Mouse (Mus musculus): Measurements from ENCODE around the gene Ptprh.
"Not testable (repeated sequence)": the region's sequence is repeated elsewhere in the genome, so short reads cannot be mapped to it uniquely, and the experiment has no call there.

Gene Ptprh

GRCm38 (mm10) chr7:4602969-4603368 is 872 bp downstream of the Ptprh start:
- no peak for DNase-seq (ENCODE audit: low spot score)

DNA sequence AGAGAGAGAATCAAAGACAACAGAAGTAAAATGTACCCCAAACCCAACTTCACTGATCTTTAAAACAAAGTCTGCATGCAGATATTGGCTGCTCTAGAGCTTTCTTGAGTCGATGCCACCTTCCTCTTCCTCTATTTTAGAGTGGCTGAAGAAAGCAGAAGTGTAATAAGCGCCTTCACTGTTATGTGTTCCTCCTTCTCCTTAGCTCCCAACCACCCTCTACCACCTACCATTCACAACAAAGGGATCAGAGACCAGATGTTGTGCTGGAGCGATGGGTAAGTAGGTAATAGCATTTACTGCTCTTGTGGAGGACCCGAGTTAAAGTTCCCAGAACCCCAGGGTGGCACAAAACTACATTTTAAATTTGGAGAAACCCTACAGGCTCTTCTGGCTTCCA is 6.8 kb downstream of the Ptprh start:
- DNase-seq (ENCODE audit: low spot score): not testable (repeated sequence)

GRCm38 (mm10) chr7:4581481-4581880 is 22.4 kb downstream of the Ptprh start:
- not testable (repeated sequence) for DNase-seq (ENCODE audit: low spot score)

GRCm38 (mm10) chr7:4572361-4572760 is 31.5 kb downstream of the Ptprh start:
- DNase-seq (ENCODE audit: low spot score): not testable (repeated sequence)

- DNase-seq (ENCODE audit: low spot score): no peak
These were observed 41.2 kb downstream of the Ptprh start for GRCm38 (mm10) chr7:4562660-4563059.

DNA sequence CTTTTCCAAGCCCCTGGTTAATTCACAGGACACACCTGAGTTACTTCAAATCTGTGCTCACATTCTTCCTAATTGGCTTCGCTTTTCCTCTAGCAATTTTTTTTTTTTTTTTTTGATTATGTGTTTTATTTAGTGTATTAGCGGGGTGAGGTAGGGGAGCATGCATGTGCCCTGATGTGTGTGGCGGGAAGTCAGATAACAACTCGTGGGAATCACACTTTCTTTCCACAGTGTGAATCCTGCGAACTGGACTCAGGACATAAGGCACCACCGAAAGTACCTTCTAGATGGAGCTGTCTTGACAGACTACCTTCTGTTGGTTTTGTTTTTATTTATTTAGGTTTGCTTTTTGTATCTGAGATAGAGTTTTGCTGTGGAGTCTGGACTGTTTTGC is 46.7 kb downstream of the Ptprh start:
- no peak for DNase-seq (ENCODE audit: low spot score)

GRCm38 (mm10) chr7:4556256-4557166 is 47.3 kb downstream of the Ptprh start:
- peak; percentile 76 for DNase-seq (ENCODE audit: low spot score)

GRCm38 (mm10) chr7:4547221-4547641 is 56.6 kb downstream of the Ptprh start, which contains the start of gene Syt5:
Syt5 (minus strand) TSS chr7:4547541.
- peak; percentile 56 for DNase-seq (ENCODE audit: low spot score)

GRCm38 (mm10) chr7:4546591-4547131 is 57.2 kb downstream of the Ptprh start:
- peak; percentile 93 for DNase-seq (ENCODE audit: low spot score)

DNA sequence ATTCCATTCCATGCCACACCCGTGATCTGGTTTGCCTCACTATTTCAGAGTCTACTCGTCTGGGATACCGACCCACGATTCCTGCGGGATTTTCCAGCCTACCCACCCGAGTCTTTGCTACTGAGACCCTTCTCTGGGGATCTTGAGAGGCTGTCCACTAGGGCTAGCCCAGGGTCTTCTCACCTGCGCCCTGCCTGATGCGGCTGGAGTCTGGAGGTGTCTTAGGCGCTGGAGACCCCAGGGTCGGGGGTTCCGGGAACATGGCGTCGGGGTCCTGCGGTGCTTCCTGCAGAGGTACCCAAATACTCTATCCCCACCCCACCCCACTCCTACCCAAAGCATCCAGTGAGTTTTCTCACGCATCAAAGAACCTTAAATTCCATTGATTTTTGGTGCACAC is 57.8 kb downstream of the Ptprh start:
- no peak for DNase-seq (ENCODE audit: low spot score)

GRCm38 (mm10) chr7:4542013-4542412 is 61.8 kb downstream of the Ptprh start:
- no peak for DNase-seq (ENCODE audit: low spot score)

- DNase-seq (ENCODE audit: low spot score): no peak
These were observed 62.5 kb downstream of the Ptprh start for GRCm38 (mm10) chr7:4541344-4541743.

DNA sequence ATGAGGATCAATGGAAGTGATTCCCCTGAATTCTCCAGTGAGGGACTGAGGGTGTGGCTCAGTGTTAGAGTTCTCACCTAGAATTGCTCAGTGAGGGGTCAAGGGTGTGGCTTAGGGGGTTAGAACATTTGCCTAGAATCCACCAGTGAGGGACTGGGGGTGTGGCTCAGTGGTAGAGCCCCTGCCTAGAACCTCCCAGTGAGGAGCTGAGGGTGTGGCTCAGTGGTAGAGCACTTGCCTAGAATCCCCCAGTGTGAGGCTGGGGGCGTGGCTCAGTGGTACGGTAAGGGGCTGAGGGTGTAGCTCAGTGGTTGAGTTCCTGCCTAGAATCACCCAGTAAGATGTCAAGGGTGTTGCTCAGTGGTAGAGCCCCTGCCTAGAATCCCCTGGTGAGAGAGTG is 64.8 kb downstream of the Ptprh start:
- DNase-seq (ENCODE audit: low spot score): no peak

- DNase-seq (ENCODE audit: low spot score): no peak
These were observed 66.7 kb downstream of the Ptprh start for GRCm38 (mm10) chr7:4537181-4537580.

DNA sequence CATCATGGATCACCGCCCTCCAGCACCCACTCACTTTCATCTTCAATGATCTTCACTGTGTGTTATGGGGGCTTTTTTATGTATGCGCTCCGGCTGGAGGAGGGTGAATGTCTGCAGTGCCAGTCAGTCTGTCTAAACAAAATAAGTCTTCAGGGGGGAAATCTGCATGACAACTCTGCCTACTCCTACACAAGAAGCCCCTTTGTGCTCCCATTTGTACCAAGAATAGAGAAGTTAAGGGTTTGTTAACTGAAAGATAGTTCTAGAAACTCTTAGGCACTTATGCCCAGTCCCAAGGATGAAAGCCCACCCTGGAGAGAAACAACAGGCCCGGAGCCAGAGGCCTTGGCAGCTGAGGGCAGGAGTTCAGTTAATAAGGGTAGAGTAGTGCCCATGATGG is 67.5 kb downstream of the Ptprh start:
- no peak for DNase-seq (ENCODE audit: low spot score)

DNA sequence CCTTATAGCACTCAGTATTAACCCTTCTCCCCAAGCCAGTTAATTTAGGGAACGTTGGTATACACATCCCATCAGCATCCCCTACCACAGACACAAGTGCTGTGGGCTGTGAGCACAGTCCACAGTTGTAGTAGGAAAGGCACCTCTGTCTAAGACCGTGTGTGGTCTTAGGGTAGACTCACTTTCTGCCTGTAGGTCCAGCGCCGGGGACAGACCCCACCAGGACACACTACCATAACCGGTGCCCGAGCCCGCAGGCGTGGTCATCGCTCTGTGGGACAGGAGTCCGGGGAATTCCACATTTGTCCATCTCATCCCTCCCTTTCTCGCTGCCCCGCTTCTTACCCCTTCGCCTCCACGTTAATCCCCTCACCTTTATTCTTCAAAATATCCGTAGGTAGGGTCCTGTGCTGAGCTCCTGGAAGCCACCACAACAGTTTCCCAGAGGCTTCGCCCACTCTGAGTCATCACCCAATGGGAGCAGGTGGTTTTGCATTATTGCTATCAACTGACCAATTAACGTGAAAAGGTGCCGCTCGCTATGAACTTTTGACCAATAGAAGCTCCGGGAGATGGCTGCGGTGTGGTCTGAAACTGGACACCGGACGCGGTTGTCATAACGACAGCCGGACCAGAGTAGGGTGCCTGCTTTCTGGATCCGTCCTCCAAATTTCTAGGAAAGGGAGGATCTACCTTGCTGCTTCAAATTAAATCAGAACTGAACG is 71.7 kb downstream of the Ptprh start, which contains the start of gene Dnaaf3:
TSS of gene Dnaaf3 (minus strand) at position 449 of the 725 bp plus-strand sequence.
- no peak for DNase-seq (ENCODE audit: low spot score)

DNA sequence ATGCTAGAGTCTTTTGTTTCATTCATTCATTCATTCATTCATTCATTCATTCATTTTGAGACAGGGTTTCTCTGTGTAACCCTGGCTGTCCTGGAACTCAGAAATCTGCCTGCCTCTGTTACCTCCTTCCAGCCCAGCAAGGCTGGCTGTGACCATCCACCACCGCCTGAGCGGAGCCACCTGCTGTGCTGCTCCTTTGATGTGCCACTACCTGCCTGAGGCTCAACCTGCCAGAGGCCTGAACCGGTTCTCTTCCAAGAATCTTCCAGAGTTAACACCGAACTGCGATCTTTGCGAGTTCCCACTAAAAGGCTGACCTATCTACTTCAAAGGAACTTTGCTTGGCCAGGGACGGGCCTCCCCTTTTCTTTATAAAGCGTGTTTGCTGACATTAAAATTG is 73.7 kb downstream of the Ptprh start:
- DNase-seq (ENCODE audit: low spot score): not testable (repeated sequence)

GRCm38 (mm10) chr7:4527302-4527689 is 76.5 kb downstream of the Ptprh start:
- DNase-seq (ENCODE audit: low spot score): no peak

DNA sequence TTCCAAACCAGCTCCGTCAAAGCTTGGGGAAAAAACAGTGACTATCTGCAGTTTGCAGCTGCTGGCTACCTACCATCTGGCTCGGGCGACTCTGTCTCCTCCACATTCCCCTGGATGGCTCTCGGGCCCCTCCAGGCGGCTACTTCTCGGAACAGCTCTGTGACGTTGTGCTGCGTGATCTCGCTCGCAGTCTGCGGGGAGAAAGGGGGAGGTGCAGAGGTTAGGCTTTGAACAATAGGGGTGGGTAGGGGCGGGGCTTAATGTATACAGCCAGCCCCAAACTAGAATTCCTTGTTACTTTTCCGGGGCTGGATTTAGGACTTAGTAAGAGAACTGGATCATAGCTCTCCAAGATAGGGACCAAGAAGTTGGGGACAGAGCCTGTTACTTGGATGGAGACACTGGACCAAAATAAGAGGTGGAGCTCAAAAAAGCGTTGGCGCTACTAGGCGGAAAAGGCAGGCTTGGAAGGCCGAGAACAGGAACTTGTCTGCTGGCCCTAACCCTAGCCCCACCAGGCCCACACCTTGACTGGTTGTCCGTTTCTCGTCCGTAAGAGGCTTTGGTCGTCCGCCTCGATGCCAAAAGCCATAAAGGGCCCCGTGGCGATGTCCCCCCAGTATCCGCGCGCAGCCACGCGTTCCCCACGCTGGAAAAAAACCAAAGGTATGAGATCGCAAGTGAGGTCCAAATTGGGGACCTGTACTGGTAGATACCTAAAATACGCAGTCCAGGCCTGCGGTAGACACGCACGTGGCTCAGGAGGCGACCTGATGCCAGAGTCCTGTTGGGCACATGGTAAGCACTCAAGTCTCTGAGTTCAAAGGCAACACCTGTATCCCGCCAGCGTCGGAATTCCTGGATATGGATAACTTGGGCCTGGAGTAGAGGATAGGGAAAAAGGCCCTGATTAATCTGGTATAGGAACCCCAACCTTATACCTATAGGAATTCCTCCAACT is 77.2 kb downstream of the Ptprh start:
- no peak for DNase-seq (ENCODE audit: low spot score)

- DNase-seq (ENCODE audit: low spot score): not testable (repeated sequence)
These were observed 79.5 kb downstream of the Ptprh start, which contains the start of gene Tnni3 for GRCm38 (mm10) chr7:4524212-4524922. Tnni3 (minus strand) TSS chr7:4524229.

All from left cerebral cortex, adult 11 months (tissue).